8 mouse cellular contexts compared by ENCODE assay signal in the genomic region with DNA sequence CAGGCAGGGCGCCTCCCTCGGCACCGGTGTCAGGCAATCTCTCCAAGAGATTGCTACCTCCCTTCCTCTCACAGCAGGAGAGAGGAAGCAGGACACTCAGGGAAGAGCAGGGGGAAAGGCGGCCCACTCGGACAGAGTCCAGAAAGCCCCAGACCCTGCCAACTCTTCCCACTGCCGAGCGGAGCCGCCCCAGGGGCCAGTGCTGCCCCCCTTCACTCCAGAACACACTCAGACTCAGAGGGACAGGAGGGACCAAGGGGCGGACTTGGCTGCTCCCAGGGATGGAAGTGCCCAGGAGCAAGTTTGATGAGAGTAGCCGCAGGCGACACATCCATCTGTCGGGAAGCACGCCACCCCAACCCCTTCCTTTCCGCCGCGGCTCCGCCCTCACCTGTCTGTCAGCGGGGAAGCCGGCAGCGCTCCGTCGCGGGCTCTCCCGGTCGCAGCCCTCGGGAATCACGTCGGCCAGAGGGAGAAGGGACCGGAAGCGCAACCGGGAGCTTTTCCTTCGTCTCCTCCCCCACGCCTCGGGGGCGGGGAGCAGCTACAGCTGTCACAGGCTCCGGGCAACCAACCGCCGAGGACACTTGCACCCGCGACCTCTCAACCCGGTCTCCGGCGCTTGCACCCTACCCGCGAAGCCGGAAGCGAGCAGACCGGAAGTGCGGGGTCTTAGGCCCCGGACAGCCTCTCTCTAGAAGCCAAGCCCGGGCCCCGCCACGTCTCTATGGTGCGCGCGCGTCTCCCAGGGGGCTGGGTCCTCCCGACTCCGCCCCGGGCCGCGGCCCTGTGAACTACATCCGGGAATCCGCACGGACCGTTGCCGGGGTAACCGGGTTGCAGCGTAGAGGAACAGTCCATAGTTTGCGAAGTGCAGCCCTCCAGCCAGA. TPM values are rescaled to one million over a fixed set of nuclear protein-coding genes. Genes with fewer than 3 reads are reported as not detected.
DNase-seq lines count a peak whose midpoint lies in the region; ATAC-seq and TF ChIP-seq lines count a peak whose summit lies in the region.

A gene (minus strand): TSS at position 603 of the 890 bp plus-strand sequence.

- peak within 1 kb of the TSS; percentile 88 for H3K4me2 ChIP-seq in hindbrain, embryonic 14.5 days (replicated peaks)

- H3K9me3 ChIP-seq in hindbrain, embryonic 14.5 days (ENCODE audit: control insufficient read depth, low read length) = no peaks in the 10 kb centered on the region

- TF ChIP-seq CTCF in Patski (IDR thresholded peaks at IDR 0.05) = no peak

- WGBS in hindbrain, embryonic 14.5 days = under 1% methylated on average over 55 of the region's 70 CpGs

- in situ Hi-C loops in Patski (cut with MboI; ENCODE audit: low pct_unique_long_range_greater_than_20kb) = no loop called here

- ATAC-seq in Patski = peak; percentile 93
- peak; percentile 99 for ATAC-seq in hindbrain, embryonic 14.5 days (ENCODE audit: low FRiP score)

- H3K9ac ChIP-seq in hindbrain, embryonic 14.5 days = peak within 1 kb of the TSS; percentile 75

- DNase-seq in Patski (ENCODE audit: low read depth, low spot score) = peak; percentile 88
- peak; percentile 98 for DNase-seq in cerebellum, postnatal 14 days
- DNase-seq in frontal cortex, postnatal 25 days (ENCODE audit: low spot score in 2 of 2) = peak; percentile 91 to 93
- peak; percentile 95 for DNase-seq in hindbrain, embryonic 14.5 days (ENCODE audit: low spot score)
- DNase-seq in layer of hippocampus, postnatal 36 days = peak; percentile 93 to 94
- peak; percentile 98 for DNase-seq in lung, postnatal 36 days
- DNase-seq in retina, postnatal 1 day = peak; percentile 99
- peak; percentile 97 for DNase-seq in urinary bladder, adult 18-20 months (ENCODE audit: low spot score in 2 of 2)

- POLR2A ChIA-PET in Patski (lab: Charles Lee) = interaction anchor here (0.9 to 1.0 kb wide), 3 partner anchors 13 to 57 kb away, joined by 3 read pairs; no protein-coding TSS in a partner anchor

- peak within 1 kb of the TSS; percentile 87 for H3K27ac ChIP-seq in hindbrain, embryonic 14.5 days

- no peaks in the 10 kb centered on the region for H3K36me3 ChIP-seq in hindbrain, embryonic 14.5 days (replicated peaks; ENCODE audit: control insufficient read depth, insufficient read depth)

- peaks cover 25% of the 10 kb centered on the region for H3K4me1 ChIP-seq in hindbrain, embryonic 14.5 days (replicated peaks; ENCODE audit: control insufficient read depth, insufficient read depth, low read length)

- CTCF ChIA-PET in Patski (lab: Charles Lee) = interaction anchor here (0.8 to 2.1 kb wide), 7 partner anchors 9 to 41 kb away, joined by 3 to 8 read pairs (median 5); a partner anchor contains a TSS

- peak within 1 kb of the TSS; percentile 59 for H3K4me3 ChIP-seq in hindbrain, embryonic 14.5 days (replicated peaks; ENCODE audit: low read length)

- H3K27me3 ChIP-seq in Patski = no peaks in the 10 kb centered on the region
- no peaks in the 10 kb centered on the region for H3K27me3 ChIP-seq in hindbrain, embryonic 14.5 days (ENCODE audit: control insufficient read depth, insufficient read depth, low read length)

RNA-seq across cellular contexts. Expression of the gene that starts here (rescaled TPM):
- 107 TPM for polyA plus RNA-seq in Patski (2021)
- 27.1 and 27.9 TPM in 2 replicates for polyA plus RNA-seq in hindbrain, embryonic 14.5 days (2014; fragmentation: Nextera tagmentation; extraction: Ambion mirVana)
- 10 to 100 TPM; 21.0 to 21.1 TPM for total RNA-seq in layer of hippocampus, postnatal 36 days (2021)

Comparison
In these comparisons a context has a peak if more than half of its experiments do, and no peak if none do; other contexts are left out.
1. Peak in every context shown above with its lines: DNase-seq, ATAC-seq, H3K4me3 ChIP-seq and H3K27ac ChIP-seq.